Mouse (Mus musculus) lung, postnatal 0 days (tissue): ENCODE measurements at regions not wholly inside any gene's neighbourhood (a gene's known extent, or its start where the extent isn't known, plus 50 kb on each side); places are given as distances from the start of the nearest gene placed in this dataset.

Source experiments
- CTCF ChIP-seq: IDR thresholded peaks from 2 replicates; pipeline ENCODE4 v1.5.1; 2016; ENCODE audit warnings: antibody characterized with exemption, mild to moderate bottlenecking
- EP300 ChIP-seq: IDR thresholded peaks from 2 replicates; pipeline ENCODE4 v1.6.1; 2016; ENCODE audit warnings: antibody characterized with exemption, mild to moderate bottlenecking, control low read depth

DNA sequence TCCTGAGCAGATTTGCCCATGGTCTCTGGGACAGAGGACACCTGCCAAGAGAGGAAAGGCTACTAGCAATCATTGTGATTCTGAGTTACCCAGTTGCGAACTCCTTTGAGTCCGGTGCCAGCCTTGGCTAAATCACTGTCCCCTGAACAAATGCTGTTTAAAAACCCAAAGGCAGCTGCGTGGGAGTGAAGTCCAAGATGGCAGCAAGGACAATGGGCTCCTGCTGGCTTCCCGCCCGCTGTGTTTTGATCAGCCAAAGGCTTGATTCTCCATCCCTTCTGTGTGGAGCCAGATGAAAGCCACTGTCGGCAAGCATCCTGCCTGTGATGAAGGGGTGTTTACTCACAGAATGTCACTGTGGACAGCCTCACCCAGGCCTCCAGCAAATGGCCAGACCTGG lies 111.4 kb downstream of the E030025P04Rik start:
- TF ChIP-seq CTCF: no peak
- no peak for TF ChIP-seq EP300
